Mouse (Mus musculus) retina, postnatal 7 days (tissue): ENCODE data around the gene Pnrc2.

Source experiments
- DNase-seq: peaks from one replicate; pipeline ENCODE4 v3.0.0-alpha.2; 2012; ENCODE audit warnings: low read depth, low spot score

Gene Pnrc2

DNA sequence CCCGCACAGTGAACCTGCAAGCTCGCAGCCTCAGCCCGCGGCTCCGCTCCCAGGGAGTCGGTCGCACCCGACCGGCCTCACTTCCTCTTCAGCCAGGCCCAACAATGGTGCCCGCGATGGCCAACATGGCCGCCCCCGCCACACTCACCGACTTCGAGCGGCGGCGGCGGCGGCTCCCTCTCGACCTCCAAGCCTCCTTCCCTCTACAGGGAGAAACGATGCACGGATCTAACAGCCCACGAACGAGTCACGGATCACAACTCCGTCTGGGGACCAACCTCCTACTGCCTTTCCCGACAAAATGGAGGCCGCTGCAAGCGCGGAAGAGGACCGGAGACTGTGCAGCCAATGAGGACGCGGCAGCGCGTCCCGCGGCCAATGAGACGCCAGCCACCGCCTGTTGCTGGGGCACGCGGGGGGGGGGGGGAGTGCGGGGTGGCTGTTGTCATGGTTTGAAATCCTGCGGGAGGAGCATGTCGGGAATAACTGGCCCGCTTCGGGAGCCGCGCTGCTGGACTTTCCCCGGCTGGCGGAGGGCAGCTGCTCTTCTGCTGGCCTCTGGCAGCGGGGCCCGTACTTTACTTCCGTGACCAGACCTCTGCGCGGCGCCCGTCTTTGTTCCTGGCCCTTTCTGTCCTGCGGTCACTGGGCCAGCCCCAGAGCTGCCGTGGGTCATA is at the start of gene Pnrc2:
Gene Pnrc2, minus strand, starts transcription at position 325 of the 677 bp plus-strand sequence.
- DNase-seq, result peak; percentile 88

DNA sequence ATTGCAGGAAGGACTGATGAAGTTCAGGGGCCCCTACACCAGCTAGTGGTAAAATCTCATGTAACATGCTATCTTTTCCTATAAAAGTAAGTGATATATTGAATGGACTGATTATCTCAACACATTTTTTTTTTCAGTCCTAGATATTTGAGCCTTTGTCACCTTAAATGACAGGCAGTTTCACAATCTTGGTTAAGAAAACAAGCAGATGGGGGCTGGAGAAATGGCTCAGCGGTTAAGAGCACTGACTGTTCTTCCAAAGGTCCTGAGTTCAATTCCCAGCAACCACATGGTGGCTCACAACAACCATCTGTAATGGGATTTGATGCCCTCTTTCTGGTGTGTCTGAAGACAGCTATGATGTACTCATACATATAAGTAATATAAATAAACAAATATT is 48.5 kb upstream of the Pnrc2 start:
- DNase-seq, result no peak

DNA sequence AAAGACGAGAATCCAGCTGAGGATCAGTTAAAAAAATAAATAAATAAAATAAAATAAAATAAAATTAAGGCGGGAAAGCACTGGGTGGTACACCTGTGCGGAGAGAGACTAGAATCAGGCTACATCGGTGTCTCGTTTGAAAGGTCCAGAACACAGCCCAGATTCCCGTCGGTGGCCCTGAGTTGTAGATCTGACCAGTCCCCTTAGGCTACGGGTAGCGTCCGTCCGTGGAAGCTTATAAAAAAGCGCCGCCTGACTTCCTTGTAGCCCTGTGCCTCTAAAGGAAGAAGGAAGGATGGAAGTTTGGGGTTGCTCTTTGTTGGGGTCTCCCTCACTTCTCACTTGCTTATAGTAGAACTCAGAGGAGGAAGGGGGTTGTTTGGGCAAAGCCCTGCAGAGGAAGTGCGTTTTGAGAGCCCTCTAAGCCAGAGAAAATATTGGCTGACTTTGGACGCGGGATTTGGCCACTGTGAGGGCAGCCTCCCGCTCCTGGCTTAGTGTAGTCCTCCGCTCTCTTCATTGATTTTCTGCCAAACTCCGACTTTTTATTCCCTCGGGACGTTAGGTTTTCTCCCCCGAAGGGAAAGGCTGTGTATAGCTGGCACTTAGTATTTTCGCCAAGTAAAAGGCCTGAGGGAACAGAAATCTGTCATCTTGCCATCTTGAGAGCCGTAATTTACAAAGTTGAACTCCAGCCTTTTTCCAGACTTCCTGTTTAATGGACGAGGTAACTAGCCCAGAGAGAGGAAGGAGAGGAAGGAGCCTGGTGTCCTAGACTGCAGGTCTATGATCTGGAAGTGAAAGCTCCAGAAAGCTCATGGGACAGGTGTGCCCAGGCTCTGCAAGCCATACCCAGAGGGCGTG is 47.8 kb upstream of the Pnrc2 start:
- DNase-seq, result no peak

DNA sequence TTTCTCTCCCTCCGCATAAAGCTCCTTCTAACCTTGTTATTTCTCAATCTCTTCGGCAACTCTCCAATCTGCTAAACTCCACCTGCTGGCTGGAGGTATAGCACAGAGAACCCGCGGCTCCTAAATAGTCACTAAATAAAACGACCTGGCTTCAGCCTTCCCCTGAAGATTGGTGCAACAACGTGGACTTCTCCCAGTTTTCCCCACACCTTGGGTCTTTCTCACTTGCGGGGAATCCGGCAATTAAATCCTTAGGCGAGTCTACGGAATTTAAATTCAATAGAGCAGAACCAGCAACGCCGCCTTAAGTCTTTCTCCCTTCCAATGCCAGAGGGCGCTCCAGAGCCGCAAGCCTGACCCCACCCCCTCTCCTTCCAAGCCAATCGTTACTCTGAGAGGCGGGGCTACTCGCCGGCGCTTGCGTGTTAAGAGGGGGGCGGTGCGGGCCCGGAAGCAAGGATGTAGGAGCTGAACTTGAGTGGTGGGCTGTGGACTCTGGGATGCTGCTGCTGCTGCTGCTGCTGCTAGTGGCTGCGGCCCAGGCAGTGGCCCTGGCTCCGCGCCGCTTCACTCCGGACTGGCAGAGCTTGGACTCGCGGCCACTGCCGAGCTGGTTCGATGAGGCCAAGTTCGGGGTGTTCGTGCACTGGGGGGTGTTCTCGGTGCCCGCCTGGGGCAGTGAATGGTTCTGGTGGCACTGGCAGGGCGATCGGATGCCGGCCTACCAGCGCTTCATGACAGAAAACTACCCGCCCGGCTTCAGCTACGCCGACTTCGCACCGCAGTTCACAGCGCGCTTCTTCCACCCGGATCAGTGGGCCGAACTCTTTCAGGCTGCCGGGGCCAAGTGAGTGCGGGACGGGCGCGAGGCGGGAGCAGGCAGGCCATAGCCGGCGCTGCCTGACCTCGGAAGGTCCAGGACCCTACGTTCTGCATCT is 46.9 kb upstream of the Pnrc2 start, which contains the start of gene Fuca1:
Gene Fuca1, plus strand, starts transcription at position 432 of the 938 bp plus-strand sequence.
- DNase-seq, result peak; percentile 95

DNA sequence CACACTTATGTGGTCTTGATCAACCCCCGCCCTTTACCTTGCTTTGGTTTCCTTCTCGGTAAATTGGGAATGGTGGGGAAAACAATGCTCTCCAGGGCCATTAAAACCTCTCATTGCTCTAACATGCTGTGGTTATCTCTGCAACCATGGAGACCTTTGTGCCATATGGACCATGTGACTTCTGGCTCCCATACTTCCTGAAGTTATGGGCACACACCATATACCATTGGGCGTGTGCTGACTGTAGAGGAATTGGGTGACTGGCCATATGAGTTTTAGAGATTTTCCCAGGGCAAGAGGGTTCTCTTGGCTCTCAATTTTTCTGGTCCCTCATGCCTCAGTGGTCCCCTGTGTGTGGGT is 45.6 kb upstream of the Pnrc2 start:
- no peak for DNase-seq

DNA sequence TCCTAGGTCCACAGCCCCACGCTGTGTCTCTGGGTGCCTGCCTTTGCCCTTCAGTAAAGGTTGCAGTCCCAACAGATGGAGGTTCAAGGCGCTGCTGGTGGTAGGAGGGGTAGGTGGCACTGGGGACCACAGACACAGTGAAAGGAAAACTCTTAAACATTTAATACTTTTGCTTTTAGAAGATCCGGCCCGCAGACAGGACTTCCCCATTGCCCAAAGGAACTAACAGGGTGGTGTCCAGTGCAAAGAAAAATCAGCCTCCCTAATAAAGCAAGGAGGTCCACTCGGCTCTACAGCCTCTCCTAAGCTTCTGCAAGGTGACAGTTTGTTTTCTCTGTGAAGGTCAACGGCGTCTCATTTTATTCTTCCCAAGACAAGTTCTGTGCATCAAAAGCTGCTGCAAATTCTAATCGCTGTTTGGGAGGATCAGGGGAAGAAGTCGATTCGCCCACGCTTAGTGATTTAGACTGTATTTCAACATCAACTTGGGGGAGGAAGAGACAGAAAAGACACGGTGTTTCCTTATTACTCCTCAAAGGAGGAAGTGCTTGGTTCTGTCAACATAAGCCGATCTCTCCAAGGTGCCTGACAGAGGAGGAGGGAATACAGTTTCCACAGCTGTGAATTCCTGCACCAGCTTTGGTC is 45.1 kb upstream of the Pnrc2 start:
- DNase-seq, result no peak

DNA sequence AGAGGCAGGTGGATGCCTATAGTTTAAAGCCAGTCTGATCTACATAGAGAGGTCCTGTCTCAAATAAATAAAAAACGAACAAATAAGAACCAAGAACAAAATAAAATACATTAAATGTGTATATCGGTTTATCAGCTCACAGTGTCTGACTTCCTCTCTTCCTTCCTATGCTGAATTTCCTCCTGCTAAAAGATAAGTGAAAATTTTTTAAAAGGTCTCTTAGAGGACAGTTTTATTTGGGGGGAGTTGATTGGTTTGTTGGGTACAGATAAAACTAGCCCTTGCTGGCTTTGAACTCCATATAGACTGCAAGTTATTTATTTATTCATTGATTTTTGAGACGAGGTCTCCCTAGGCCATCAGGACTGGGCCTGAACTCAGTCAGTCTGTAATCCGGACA is 39.8 kb upstream of the Pnrc2 start:
- no peak for DNase-seq

DNA sequence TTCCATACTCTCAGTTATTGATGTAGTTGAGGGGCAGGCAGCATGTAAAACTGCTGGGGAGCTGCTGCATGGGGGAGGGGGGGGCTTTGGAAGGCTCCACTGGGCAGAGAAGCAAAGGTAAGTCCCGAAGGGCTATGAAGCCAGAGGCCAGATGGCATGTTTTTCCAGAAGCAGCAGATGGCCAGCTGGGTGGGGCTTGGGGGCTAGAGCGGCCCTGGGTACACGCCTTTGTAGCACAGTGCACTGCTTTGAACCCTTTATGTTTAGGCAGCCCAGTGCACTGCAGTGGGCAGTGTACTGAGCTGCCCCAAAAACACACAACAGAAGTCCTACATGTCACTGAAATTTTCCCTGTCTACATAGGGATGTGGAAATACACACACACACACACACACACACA is 39.2 kb upstream of the Pnrc2 start:
- peak; percentile 54 for DNase-seq

DNA sequence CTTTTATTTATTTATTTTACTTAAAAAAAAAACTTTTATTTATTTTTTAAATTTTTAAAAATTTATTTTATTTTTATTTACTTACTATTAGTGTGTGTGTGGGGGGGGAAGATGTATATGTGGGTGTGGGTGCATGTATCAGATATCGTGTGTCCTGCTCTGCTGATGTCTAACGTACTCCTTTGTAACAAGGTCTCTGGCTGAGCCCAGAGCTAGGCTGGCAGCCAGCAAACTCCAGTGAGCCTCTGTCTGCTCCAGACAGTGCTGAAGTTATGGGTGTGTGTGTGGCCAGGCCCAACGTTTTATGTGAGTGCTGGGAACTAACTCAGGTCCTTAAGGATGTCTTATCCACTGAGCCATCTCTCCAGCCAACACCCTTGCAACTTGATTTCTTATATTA is 38.5 kb upstream of the Pnrc2 start:
- no peak for DNase-seq

DNA sequence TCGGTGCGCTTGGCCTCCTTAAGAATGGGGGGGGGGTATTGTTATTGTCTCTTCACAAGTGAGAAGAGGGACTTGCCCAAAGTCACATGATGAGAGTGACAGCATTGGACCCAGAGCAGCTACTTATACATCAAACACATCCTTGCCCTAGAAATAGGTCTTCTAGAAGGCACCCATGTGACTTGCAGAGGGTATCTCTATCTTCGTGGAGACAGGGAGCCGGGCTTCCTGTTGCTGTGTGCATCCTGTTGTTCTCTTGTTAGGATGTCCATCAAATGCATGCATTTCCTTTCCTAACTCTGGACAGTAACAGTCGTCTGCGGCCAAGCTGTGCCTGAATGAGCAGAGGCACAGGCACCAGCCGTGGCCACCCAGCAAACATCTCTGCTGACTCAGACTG is 37.9 kb upstream of the Pnrc2 start:
- DNase-seq, result no peak

DNA sequence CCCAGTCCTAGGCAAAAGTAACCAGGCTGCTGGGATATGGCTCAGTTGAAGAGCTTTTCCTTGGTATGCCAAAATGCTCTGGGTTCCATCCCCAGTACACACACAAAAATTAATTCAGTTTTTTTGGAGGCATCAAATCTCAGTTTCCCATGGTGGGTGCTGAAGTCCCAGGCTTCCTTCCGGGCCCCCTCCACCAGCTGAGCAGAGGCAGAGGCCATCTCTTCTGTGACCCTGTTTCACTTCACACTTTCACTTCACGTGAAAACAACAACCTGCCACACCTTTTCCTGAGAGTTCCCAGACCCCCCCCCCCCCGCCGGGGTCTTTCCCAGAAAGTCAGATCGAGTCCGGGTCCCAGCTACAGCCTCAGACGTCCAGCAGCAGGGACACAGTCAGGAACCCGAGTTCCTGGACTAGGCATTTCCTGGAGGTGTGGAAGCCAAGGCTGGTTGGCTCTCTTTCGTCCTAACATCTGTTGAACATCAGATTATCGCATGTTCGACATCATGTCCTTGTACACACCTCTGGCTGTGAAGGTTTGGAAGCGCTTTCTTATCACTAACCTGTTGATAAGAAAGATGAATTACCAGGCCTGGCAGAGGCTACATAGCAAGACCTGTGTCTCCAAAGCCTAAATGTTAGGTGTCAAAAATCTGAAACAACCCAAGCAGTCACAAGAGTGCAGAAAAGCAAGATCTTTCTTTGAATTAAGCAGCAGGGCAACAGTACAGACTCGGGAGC is 35.8 kb upstream of the Pnrc2 start:
- no peak for DNase-seq

DNA sequence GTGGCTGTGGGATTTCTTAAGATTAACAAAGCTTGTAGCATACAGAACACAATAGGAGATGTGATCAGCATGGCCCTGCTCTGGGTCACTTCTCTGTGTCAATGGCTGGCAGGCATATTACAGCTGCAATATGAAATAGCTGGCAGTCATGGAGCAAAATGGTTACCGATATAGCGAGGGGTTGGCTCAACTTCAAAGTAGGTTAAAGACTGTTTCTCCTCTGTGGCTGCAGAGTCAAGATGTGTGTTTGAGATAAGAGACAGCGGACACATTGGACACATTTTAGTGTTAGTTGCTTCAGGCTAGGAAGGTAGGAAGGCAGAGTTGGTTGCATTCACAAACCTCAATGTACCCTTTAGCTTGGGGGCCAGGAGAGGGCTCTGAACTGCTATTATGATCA is 33.0 kb upstream of the Pnrc2 start:
- DNase-seq, result no peak

DNA sequence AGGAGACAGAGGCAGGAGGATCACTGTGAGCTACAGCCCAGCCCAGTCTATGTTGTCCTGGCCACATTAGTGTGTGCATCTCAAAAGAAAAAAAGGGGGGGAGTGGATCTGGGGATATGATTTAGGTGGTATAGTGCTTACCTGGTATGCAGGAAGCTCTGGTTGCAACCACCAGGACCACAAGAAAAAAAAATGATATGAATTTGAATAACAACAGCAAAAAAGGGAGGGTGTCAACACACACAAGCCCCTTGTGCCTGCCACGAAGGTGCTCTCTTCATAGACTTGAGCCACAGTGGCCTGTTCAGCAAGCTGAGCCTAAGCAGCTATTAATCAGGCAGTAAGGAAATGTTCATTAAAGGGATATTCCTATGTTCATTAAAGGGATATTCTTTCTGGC is 31.2 kb upstream of the Pnrc2 start:
- no peak for DNase-seq

DNA sequence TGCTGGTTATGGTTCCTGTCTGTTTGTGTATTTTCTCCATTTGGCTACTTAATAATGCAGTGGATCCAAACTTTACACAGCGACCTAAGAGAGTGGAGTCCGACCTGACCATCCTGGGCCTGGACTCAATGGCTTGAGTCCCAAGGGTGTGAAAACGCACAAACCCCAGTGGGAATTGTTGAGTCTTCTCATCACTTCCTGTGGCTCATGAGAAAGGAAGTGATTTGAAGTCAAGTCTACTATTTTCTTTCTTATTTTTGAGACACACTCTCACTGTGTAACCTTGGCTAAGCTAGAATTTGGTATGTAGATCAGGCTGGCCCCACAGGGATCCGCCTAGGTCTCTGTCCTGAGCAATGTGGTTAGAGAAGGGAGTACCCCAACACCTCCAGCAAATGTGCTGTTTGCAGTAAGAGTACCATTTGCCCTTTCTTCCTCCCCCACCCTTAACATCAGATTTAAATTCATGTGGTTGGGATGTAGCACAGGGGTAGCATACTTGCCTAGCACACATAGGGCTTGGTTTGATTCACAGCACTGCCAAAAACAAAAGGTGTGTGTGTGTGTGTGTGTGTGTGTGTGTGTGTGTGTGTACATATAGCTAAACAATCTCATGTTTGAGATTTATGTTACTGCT is 29.1 kb upstream of the Pnrc2 start:
- no peak for DNase-seq

DNA sequence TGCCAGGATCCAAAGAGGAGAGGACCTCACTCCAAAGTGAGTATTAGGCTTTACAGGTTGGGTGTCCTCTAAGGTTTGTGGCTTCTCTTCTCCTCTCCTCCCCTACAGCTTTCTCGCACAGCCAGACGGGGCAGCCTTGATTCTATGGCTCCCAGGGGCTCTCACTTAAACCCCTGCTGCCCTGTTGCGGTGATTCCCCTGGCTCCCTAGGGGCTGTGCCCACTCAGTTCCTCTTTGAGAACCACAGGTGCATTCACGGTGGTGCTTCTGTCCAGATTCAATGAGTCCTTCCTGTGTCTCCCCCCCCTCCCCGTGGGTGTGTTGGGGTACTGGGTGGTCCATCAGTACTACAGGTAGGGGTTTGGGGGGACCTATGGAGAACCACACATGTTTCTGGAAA is 26.4 kb upstream of the Pnrc2 start:
- no peak for DNase-seq

DNA sequence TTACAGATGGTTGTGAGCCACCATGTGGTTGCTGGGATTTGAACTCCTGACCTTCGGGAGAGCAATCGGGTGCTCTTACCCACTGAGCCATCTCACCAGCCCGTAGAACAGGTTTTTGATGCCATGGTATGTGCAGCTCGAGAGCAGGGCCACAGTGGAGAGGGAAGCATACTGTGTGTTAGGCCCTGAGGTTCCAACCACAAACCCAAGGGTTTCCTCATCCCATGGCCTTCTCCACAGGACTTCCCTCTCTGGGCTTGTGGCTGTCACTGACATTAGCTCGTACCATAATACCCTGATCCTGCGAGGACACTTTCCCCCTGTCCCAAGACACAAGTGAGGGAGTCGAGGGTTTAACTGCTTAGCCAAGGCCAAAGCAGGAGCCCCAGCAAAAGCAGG is 25.4 kb upstream of the Pnrc2 start:
- DNase-seq, result no peak

DNA sequence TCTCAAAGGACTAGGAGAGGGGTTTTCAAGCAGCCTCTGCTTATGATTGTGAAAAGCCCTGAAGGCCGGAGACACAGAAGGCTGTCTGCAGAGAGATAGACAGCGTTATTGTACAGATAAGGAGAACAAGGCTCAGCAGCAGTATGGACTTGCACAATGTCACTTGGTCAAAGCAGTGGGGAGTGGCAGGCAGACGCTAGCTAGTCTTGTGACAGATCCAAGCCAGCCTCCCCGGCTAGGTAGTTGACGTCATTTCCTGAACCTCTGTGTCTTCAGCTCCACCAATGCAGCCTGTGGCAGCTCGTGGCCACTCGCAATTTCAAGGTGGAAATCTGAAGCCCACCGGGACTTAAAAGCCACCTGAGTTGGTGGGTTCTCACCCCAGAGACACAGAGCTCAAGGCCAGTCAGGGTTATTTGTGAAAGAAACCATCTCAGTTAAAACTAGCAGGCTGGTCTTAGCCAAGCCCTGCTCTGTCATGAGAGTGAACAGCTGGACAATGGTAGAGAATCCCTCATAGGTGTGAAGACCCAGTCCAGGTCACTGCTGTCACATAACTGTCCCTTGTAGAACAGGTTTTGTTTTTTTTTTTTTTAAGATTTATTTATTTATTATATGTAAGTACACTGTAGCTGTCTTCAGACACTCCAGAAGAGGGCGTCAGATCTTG is 24.9 kb upstream of the Pnrc2 start:
- no peak for DNase-seq

DNA sequence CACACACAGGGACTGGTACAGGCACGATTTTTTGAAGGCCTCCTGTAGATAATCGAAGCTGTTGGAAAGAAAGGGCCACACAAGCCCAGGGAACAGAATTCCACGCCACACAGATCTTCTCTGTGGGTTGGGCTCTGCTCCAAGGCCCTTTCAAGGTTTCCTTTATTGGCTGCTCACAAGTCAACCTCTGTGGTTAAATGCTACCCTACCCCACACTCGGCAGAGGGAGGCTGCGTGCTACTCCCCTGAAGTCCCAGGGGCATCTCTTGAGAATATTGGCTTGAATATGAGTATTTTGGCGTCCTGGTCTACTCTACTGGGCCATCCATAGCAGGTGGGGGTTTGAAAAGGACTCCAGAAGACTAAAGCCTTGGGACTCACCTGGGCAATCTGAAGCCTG is 22.5 kb upstream of the Pnrc2 start:
- no peak for DNase-seq

DNA sequence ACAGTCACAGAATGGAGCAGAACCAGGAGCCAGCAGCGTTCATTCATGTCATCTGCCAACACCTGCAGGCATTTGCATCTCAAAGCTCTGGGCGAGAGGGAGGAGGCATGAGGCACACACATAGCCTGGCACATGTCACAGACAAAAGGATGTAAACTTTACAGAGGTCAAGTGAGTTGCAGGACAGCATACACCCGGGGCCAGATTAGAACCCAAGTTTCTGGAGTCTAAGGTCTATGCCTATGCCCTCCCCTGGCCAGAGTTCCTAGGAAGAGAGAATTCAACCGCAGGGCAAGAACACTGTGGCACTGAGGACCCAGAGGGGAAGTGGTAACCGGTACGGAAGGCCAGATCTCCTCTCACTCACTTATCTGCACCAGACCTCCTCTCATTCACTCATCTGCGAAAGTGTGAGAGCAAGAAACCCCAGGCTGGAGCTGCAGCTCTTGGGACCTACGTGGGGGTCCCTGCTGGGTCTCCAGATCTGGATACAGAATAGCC is 21.5 kb upstream of the Pnrc2 start, which contains the start of gene Cnr2:
Gene Cnr2, plus strand, starts transcription at position 324 of the 501 bp plus-strand sequence.
- no peak for DNase-seq

DNA sequence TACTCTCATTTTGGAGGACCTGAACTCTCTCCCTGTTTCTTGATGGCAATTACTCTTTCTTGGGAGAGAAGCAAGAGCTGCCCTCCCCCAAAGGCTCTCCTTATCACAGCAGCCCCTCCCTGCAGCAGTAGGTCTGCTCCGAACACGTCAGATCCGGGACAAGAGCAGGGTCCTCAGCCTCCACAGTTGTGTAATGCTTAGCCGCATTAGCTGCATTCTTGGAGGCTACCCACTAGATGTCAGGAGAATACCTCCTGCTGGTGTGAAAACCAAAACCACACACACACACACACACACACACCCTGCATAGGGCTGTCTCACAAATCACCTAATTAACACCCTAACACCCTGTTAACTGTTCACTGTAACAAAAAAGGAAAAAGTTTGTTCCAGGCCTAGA is 19.2 kb upstream of the Pnrc2 start:
- no peak for DNase-seq
